Mouse (Mus musculus): ENCODE results near the gene Actg1.

Gene Actg1

GRCm38 (mm10) chr11:120307566-120308430 is 40.5 kb downstream of the Actg1 start:
- peak; percentile 95 for DNase-seq

- peak; percentile 15 for DNase-seq
Observed at GRCm38 (mm10) chr11:120307132-120307413, 41.3 kb downstream of the Actg1 start.

GRCm38 (mm10) chr11:120306366-120307131 is 41.8 kb downstream of the Actg1 start:
- no peak for DNase-seq

GRCm38 (mm10) chr11:120305535-120306365 is 42.6 kb downstream of the Actg1 start:
- DNase-seq = peak; percentile 38

- peak; percentile 92 for DNase-seq
Observed at GRCm38 (mm10) chr11:120304886-120305534, 43.3 kb downstream of the Actg1 start.

- no peak for DNase-seq
Observed at GRCm38 (mm10) chr11:120304350-120304694, 44.0 kb downstream of the Actg1 start.

- no peak for DNase-seq
Observed at GRCm38 (mm10) chr11:120303559-120304349, 44.6 kb downstream of the Actg1 start.

GRCm38 (mm10) chr11:120303119-120303518 is 45.2 kb downstream of the Actg1 start:
- no peak for DNase-seq

- no peak for DNase-seq
Observed at GRCm38 (mm10) chr11:120299484-120299883, 48.9 kb downstream of the Actg1 start.

GRCm38 (mm10) chr11:120298441-120299141 is 49.8 kb downstream of the Actg1 start:
- no peak for DNase-seq

GRCm38 (mm10) chr11:120297767-120298166 is 50.6 kb downstream of the Actg1 start:
- no peak for DNase-seq

- no peak for DNase-seq
Observed at GRCm38 (mm10) chr11:120296305-120297144, 51.8 kb downstream of the Actg1 start.
